Mouse (Mus musculus) neural tube, embryonic 13.5 days (tissue): ENCODE measurements at regions not wholly inside any gene's neighbourhood (a gene's known extent, or its start where the extent isn't known, plus 50 kb on each side); places are given as distances from the start of the nearest gene placed in this dataset.
"Not testable (repeated sequence)": the region's sequence is repeated elsewhere in the genome, so short reads cannot be mapped to it uniquely, and the experiment has no call there.

ENCODE experiments used
- ATAC-seq: fragments of 200-750 bp; cut with Nextera tagmentation; 2 replicates; pipeline ENCODE4 v1.8.0; 2017; ENCODE audit warnings: low read depth, mild to moderate bottlenecking, moderate TSS enrichment, moderate library complexity
- H3K27ac ChIP-seq: fragments of 300-500 bp; sonication (generic); replicated peaks from 2 replicates; pipeline ENCODE4 v1.5.1; 2015; ENCODE audit warnings: moderate library complexity, mild to moderate bottlenecking, inconsistent platforms
- H3K27me3 ChIP-seq: fragments of 300-500 bp; sonication (generic); 2 replicates; pipeline ENCODE4 v1.6.1; 2015; ENCODE audit warnings: mild to moderate bottlenecking, inconsistent platforms
- H3K36me3 ChIP-seq: fragments of 300-500 bp; sonication (generic); 2 replicates; pipeline ENCODE4 v1.6.1; 2015; ENCODE audit warnings: mild to moderate bottlenecking, inconsistent platforms
- H3K4me1 ChIP-seq: fragments of 300-500 bp; sonication (generic); replicated peaks from 2 replicates; pipeline ENCODE4 v1.6.1; 2015; ENCODE audit warnings: inconsistent platforms
- H3K4me2 ChIP-seq: fragments of 300-500 bp; sonication (generic); 2 replicates; pipeline ENCODE4 v1.6.1; 2015; ENCODE audit warnings: inconsistent platforms, mild to moderate bottlenecking, moderate library complexity
- H3K4me3 ChIP-seq: fragments of 300-500 bp; sonication (generic); 2 replicates; pipeline ENCODE4 v1.5.1; 2015; ENCODE audit warnings: mild to moderate bottlenecking, inconsistent platforms
- H3K9ac ChIP-seq: fragments of 300-500 bp; sonication (generic); 2 replicates; pipeline ENCODE4 v1.6.1; 2015; ENCODE audit warnings: moderate library complexity, mild to moderate bottlenecking, inconsistent platforms
- H3K9me3 ChIP-seq: fragments of 300-500 bp; sonication (generic); 2 replicates; pipeline ENCODE4 v1.6.1; 2016; ENCODE audit warnings: inconsistent platforms
- whole genome bisulfite sequencing: fragments of 180-500 bp; shearing (Covaris S2); methylation state at CpG from one replicate; pipeline ENCODE4 v1.1.7; 2015; 5-methylcytosine and 5-hydroxymethylcytosine counted together

- Histone ChIP-seq H3K4me3 (no peak overlapping the region), H3K9me3 (peaks cover 6% of the 10 kb centered on the region), H3K4me2 (no peak overlapping the region), H3K27me3 (no peaks in the 10 kb centered on the region), H3K36me3 (no peaks in the 10 kb centered on the region), H3K27ac (no peak overlapping the region), H3K4me1 (no peaks in the 10 kb centered on the region), H3K9ac (no peak overlapping the region)
- ATAC-seq: no peak
- 90% methylated on average over 1 of the region's 1 CpGs for WGBS
These were observed 171.6 kb upstream of the Klf14 start for GRCm38 (mm10) chr6:31130522-31130921.

- H3K4me3 ChIP-seq: no peak overlapping the region
- peaks cover 6% of the 10 kb centered on the region for H3K9me3 ChIP-seq
- ATAC-seq: no peak
- 80% methylated on average over 9 of the region's 9 CpGs for WGBS
- no peaks in the 10 kb centered on the region for H3K4me1 ChIP-seq
- H3K27me3 ChIP-seq: no peaks in the 10 kb centered on the region
- H3K27ac ChIP-seq: no peak overlapping the region
- no peak overlapping the region for H3K4me2 ChIP-seq
- H3K9ac ChIP-seq: no peak overlapping the region
- no peaks in the 10 kb centered on the region for H3K36me3 ChIP-seq
These were observed 172.8 kb upstream of the Klf14 start for GRCm38 (mm10) chr6:31131716-31132115.

GRCm38 (mm10) chr6:31132396-31133190 is 173.7 kb upstream of the Klf14 start:
- no peak for ATAC-seq
- WGBS: 82% methylated on average over 8 of the region's 8 CpGs
- H3K4me2 ChIP-seq: no peak overlapping the region
- no peak overlapping the region for H3K4me3 ChIP-seq
- H3K36me3 ChIP-seq: no peaks in the 10 kb centered on the region
- no peaks in the 10 kb centered on the region for H3K4me1 ChIP-seq
- no peak overlapping the region for H3K27ac ChIP-seq
- H3K9ac ChIP-seq: no peak overlapping the region
- no peaks in the 10 kb centered on the region for H3K27me3 ChIP-seq
- H3K9me3 ChIP-seq: peaks cover 6% of the 10 kb centered on the region

- Histone ChIP-seq H3K4me3 (no peak overlapping the region), H3K4me2 (no peak overlapping the region), H3K9ac (no peak overlapping the region), H3K4me1 (no peaks in the 10 kb centered on the region), H3K27ac (no peak overlapping the region), H3K9me3 (peaks cover 6% of the 10 kb centered on the region), H3K36me3 (no peaks in the 10 kb centered on the region), H3K27me3 (no peaks in the 10 kb centered on the region)
- 91% methylated on average over 11 of the region's 11 CpGs for WGBS
- no peak for ATAC-seq
These were observed 175.2 kb upstream of the Klf14 start for GRCm38 (mm10) chr6:31133896-31134735.

- Histone ChIP-seq H3K36me3 (no peaks in the 10 kb centered on the region), H3K27ac (no peak overlapping the region), H3K27me3 (no peaks in the 10 kb centered on the region), H3K9me3 (peaks cover 6% of the 10 kb centered on the region), H3K4me3 (no peak overlapping the region), H3K4me1 (no peaks in the 10 kb centered on the region), H3K9ac (no peak overlapping the region), H3K4me2 (no peak overlapping the region)
- WGBS: 89% methylated on average over 8 of the region's 8 CpGs
- ATAC-seq: no peak
These were observed 175.8 kb upstream of the Klf14 start for GRCm38 (mm10) chr6:31134736-31135077.

GRCm38 (mm10) chr6:31135580-31135979 is 176.7 kb upstream of the Klf14 start:
- 65% methylated on average over 6 of the region's 6 CpGs for WGBS
- Histone ChIP-seq H3K9me3 (peaks cover 6% of the 10 kb centered on the region), H3K27ac (no peak overlapping the region), H3K36me3 (no peaks in the 10 kb centered on the region), H3K4me1 (no peaks in the 10 kb centered on the region), H3K4me2 (no peak overlapping the region), H3K27me3 (no peaks in the 10 kb centered on the region), H3K9ac (no peak overlapping the region), H3K4me3 (no peak overlapping the region)
- ATAC-seq: no peak

- Histone ChIP-seq H3K4me2 (no peak overlapping the region), H3K9me3 (peaks cover 6% of the 10 kb centered on the region), H3K36me3 (no peaks in the 10 kb centered on the region), H3K4me3 (no peak overlapping the region), H3K4me1 (no peaks in the 10 kb centered on the region), H3K27me3 (no peaks in the 10 kb centered on the region), H3K9ac (no peak overlapping the region), H3K27ac (no peak overlapping the region)
- ATAC-seq: no peak
- 66% methylated on average over 4 of the region's 4 CpGs for WGBS
These were observed 178.0 kb upstream of the Klf14 start for GRCm38 (mm10) chr6:31136895-31137294.

- H3K4me2 ChIP-seq: no peak overlapping the region
- no peak overlapping the region for H3K27ac ChIP-seq
- no peaks in the 10 kb centered on the region for H3K27me3 ChIP-seq
- no peaks in the 10 kb centered on the region for H3K36me3 ChIP-seq
- peaks cover 6% of the 10 kb centered on the region for H3K9me3 ChIP-seq
- H3K4me3 ChIP-seq: no peak overlapping the region
- WGBS: 92% methylated on average over 8 of the region's 8 CpGs
- H3K4me1 ChIP-seq: no peaks in the 10 kb centered on the region
- no peak for ATAC-seq
- H3K9ac ChIP-seq: no peak overlapping the region
These were observed 178.5 kb upstream of the Klf14 start for GRCm38 (mm10) chr6:31137351-31137750.

GRCm38 (mm10) chr6:31140000-31140399 is 181.1 kb upstream of the Klf14 start:
- no peak for ATAC-seq
- Histone ChIP-seq H3K27ac (no peak overlapping the region), H3K4me1 (no peaks in the 10 kb centered on the region), H3K4me3 (no peak overlapping the region), H3K36me3 (no peaks in the 10 kb centered on the region), H3K4me2 (no peak overlapping the region), H3K9me3 (no peaks in the 10 kb centered on the region), H3K27me3 (no peaks in the 10 kb centered on the region), H3K9ac (no peak overlapping the region)
- WGBS: 92% methylated on average over 9 of the region's 9 CpGs

GRCm38 (mm10) chr6:31140593-31140992 is 181.7 kb upstream of the Klf14 start:
- Histone ChIP-seq H3K4me3 (no peak overlapping the region), H3K9me3 (no peaks in the 10 kb centered on the region), H3K4me1 (no peaks in the 10 kb centered on the region), H3K27ac (no peak overlapping the region), H3K27me3 (no peaks in the 10 kb centered on the region), H3K9ac (no peak overlapping the region), H3K4me2 (no peak overlapping the region), H3K36me3 (no peaks in the 10 kb centered on the region)
- ATAC-seq: no peak
- 90% methylated on average over 5 of the region's 5 CpGs for WGBS

GRCm38 (mm10) chr6:31141486-31141885 is 182.6 kb upstream of the Klf14 start:
- Histone ChIP-seq H3K9me3 (no peaks in the 10 kb centered on the region), H3K36me3 (no peaks in the 10 kb centered on the region), H3K4me3 (no peak overlapping the region), H3K27ac (no peak overlapping the region), H3K4me2 (no peak overlapping the region), H3K4me1 (no peaks in the 10 kb centered on the region), H3K27me3 (no peaks in the 10 kb centered on the region), H3K9ac (no peak overlapping the region)
- ATAC-seq: no peak
- WGBS: 80% methylated on average over 6 of the region's 6 CpGs

GRCm38 (mm10) chr6:31142479-31143007 is 183.7 kb upstream of the Klf14 start:
- not testable (repeated sequence) for H3K9ac ChIP-seq, H3K36me3 ChIP-seq, H3K4me1 ChIP-seq, H3K27ac ChIP-seq, H3K9me3 ChIP-seq, ATAC-seq, H3K4me3 ChIP-seq, H3K27me3 ChIP-seq, H3K4me2 ChIP-seq
- 92% methylated on average over 15 of the region's 15 CpGs for WGBS
